Mouse (Mus musculus): ENCODE results near the gene Tmem160. TPM values are rescaled to one million over a fixed set of nuclear protein-coding genes. Genes with fewer than 3 reads are reported as not detected.

Gene Tmem160
- polyA plus RNA-seq, 1 experiment from 2014 or later, result 56.0 TPM

- Histone ChIP-seq H3K9ac (ENCODE audit: low read depth, low read length) (no peak overlapping the region), H3K4me1 (ENCODE audit: control insufficient read depth, insufficient read depth, low read length) (no peaks in the 10 kb centered on the region), H3K27me3 (ENCODE audit: control insufficient read depth, insufficient read depth, low read length) (no peaks in the 10 kb centered on the region), H3K4me2 (replicated peaks; ENCODE audit: low read depth, low read length) (no peak overlapping the region), H3K36me3 (ENCODE audit: control insufficient read depth, insufficient read depth, low read length) (peaks cover 28% of the 10 kb centered on the region), H3K4me3 (ENCODE audit: low read length) (no peak overlapping the region), H3K9me3 (ENCODE audit: control insufficient read depth, low read length) (no peaks in the 10 kb centered on the region), H3K27ac (ENCODE audit: low read depth, low read length) (no peak overlapping the region)
- WGBS, result 27% methylated on average over 2 of the region's 2 CpGs
- ATAC-seq (ENCODE audit: low FRiP score, low TSS enrichment), result 0 out of 2 replicates have a peak, but pooled peaks have one; percentile 45
Measured at GRCm38 (mm10) chr7:16493361-16493760, 40.8 kb downstream of the Tmem160 start.

GRCm38 (mm10) chr7:16496260-16496659, 43.7 kb downstream of the Tmem160 start:
- no peaks in the 10 kb centered on the region for H3K27me3 ChIP-seq (ENCODE audit: control insufficient read depth, insufficient read depth, low read length)
- ATAC-seq (ENCODE audit: low FRiP score, low TSS enrichment), result no peak
- no peaks in the 10 kb centered on the region for H3K4me1 ChIP-seq (ENCODE audit: control insufficient read depth, insufficient read depth, low read length)
- no peak overlapping the region for H3K9ac ChIP-seq (ENCODE audit: low read depth, low read length)
- no peaks in the 10 kb centered on the region for H3K9me3 ChIP-seq (ENCODE audit: control insufficient read depth, low read length)
- H3K4me3 ChIP-seq (ENCODE audit: low read length), result no peak overlapping the region
- peaks cover 35% of the 10 kb centered on the region for H3K36me3 ChIP-seq (ENCODE audit: control insufficient read depth, insufficient read depth, low read length)
- 68% methylated on average over 3 of the region's 3 CpGs for WGBS
- H3K4me2 ChIP-seq (replicated peaks; ENCODE audit: low read depth, low read length), result no peak overlapping the region
- H3K27ac ChIP-seq (ENCODE audit: low read depth, low read length), result no peak overlapping the region

GRCm38 (mm10) chr7:16499671-16500104, 47.1 kb downstream of the Tmem160 start:
- H3K4me2 ChIP-seq (replicated peaks; ENCODE audit: low read depth, low read length), result no peak overlapping the region
- no peak overlapping the region for H3K27ac ChIP-seq (ENCODE audit: low read depth, low read length)
- 90% methylated on average over 6 of the region's 6 CpGs for WGBS
- peaks cover 66% of the 10 kb centered on the region for H3K36me3 ChIP-seq (ENCODE audit: control insufficient read depth, insufficient read depth, low read length)
- no peak overlapping the region for H3K4me3 ChIP-seq (ENCODE audit: low read length)
- H3K27me3 ChIP-seq (ENCODE audit: control insufficient read depth, insufficient read depth, low read length), result no peaks in the 10 kb centered on the region
- H3K4me1 ChIP-seq (ENCODE audit: control insufficient read depth, insufficient read depth, low read length), result no peaks in the 10 kb centered on the region
- H3K9me3 ChIP-seq (ENCODE audit: control insufficient read depth, low read length), result no peaks in the 10 kb centered on the region
- H3K9ac ChIP-seq (ENCODE audit: low read depth, low read length), result no peak overlapping the region
- ATAC-seq (ENCODE audit: low FRiP score, low TSS enrichment), result no peak

GRCm38 (mm10) chr7:16501571-16501970, 49.0 kb downstream of the Tmem160 start:
- WGBS, result 90% methylated on average over 4 of the region's 4 CpGs
- no peak for ATAC-seq (ENCODE audit: low FRiP score, low TSS enrichment)
- Histone ChIP-seq H3K9ac (ENCODE audit: low read depth, low read length) (no peak overlapping the region), H3K4me3 (ENCODE audit: low read length) (no peak overlapping the region), H3K27me3 (ENCODE audit: control insufficient read depth, insufficient read depth, low read length) (no peaks in the 10 kb centered on the region), H3K9me3 (ENCODE audit: control insufficient read depth, low read length) (no peaks in the 10 kb centered on the region), H3K4me2 (replicated peaks; ENCODE audit: low read depth, low read length) (no peak overlapping the region), H3K4me1 (ENCODE audit: control insufficient read depth, insufficient read depth, low read length) (no peaks in the 10 kb centered on the region), H3K27ac (ENCODE audit: low read depth, low read length) (no peak overlapping the region), H3K36me3 (ENCODE audit: control insufficient read depth, insufficient read depth, low read length) (peaks cover 70% of the 10 kb centered on the region)

GRCm38 (mm10) chr7:16504573-16505225, 52.1 kb downstream of the Tmem160 start:
- H3K4me2 ChIP-seq (replicated peaks; ENCODE audit: low read depth, low read length), result no peak overlapping the region
- no peak overlapping the region for H3K27ac ChIP-seq (ENCODE audit: low read depth, low read length)
- no peaks in the 10 kb centered on the region for H3K4me1 ChIP-seq (ENCODE audit: control insufficient read depth, insufficient read depth, low read length)
- WGBS, result 80% methylated on average over 2 of the region's 2 CpGs
- peaks cover 49% of the 10 kb centered on the region for H3K36me3 ChIP-seq (ENCODE audit: control insufficient read depth, insufficient read depth, low read length)
- no peak overlapping the region for H3K9ac ChIP-seq (ENCODE audit: low read depth, low read length)
- ATAC-seq (ENCODE audit: low FRiP score, low TSS enrichment), result no peak
- H3K4me3 ChIP-seq (ENCODE audit: low read length), result no peak overlapping the region
- H3K27me3 ChIP-seq (ENCODE audit: control insufficient read depth, insufficient read depth, low read length), result no peaks in the 10 kb centered on the region
- no peaks in the 10 kb centered on the region for H3K9me3 ChIP-seq (ENCODE audit: control insufficient read depth, low read length)

Other genes with a start within 250 kb of the Tmem160 start
- gene Dhx34, start 230.7 kb upstream of the Tmem160 start, polyA plus RNA-seq (2014; fragmentation: Nextera tagmentation; extraction: Ambion mirVana), result 8.5 and 13.0 TPM in 2 replicates
- 0.05 and 0.09 TPM in 2 replicates for gene C5ar2, start 208.6 kb upstream of the Tmem160 start, polyA plus RNA-seq (2014; fragmentation: Nextera tagmentation; extraction: Ambion mirVana)
- 1.2 and 1.8 TPM in 2 replicates for gene C5ar1, start 193.2 kb upstream of the Tmem160 start, polyA plus RNA-seq (2014; fragmentation: Nextera tagmentation; extraction: Ambion mirVana)
- 19.3 and 19.8 TPM in 2 replicates for gene Inafm1, start 179.2 kb upstream of the Tmem160 start, polyA plus RNA-seq (2014; fragmentation: Nextera tagmentation; extraction: Ambion mirVana)
- gene Ccdc9, start 166.0 kb upstream of the Tmem160 start, polyA plus RNA-seq (2014; fragmentation: Nextera tagmentation; extraction: Ambion mirVana), result 24.6 and 28.3 TPM in 2 replicates
- 8.6 and 13.8 TPM in 2 replicates for gene Bbc3, start 144.4 kb upstream of the Tmem160 start, polyA plus RNA-seq (2014; fragmentation: Nextera tagmentation; extraction: Ambion mirVana)
- gene Sae1, start 65.0 kb upstream of the Tmem160 start, polyA plus RNA-seq (2014; fragmentation: Nextera tagmentation; extraction: Ambion mirVana), result 241 and 323 TPM in 2 replicates
- gene Zc3h4, start 51.9 kb upstream of the Tmem160 start, polyA plus RNA-seq (2014; fragmentation: Nextera tagmentation; extraction: Ambion mirVana), result 16.7 and 23.6 TPM in 2 replicates
- gene Npas1, start 24.9 kb downstream of the Tmem160 start, polyA plus RNA-seq (2014; fragmentation: Nextera tagmentation; extraction: Ambion mirVana), result 0.13 TPM in 1 of 2 replicates, not detected in the other
- 12.6 and 26.6 TPM in 2 replicates for gene Arhgap35, start 162.2 kb downstream of the Tmem160 start, polyA plus RNA-seq (2014; fragmentation: Nextera tagmentation; extraction: Ambion mirVana)
- gene Ceacam15, start 222.9 kb downstream of the Tmem160 start, polyA plus RNA-seq (2014; fragmentation: Nextera tagmentation; extraction: Ambion mirVana), result not detected in 2 replicates